Mouse (Mus musculus): ENCODE data around the gene Scimp. TPM values are rescaled to one million over a fixed set of nuclear protein-coding genes. Genes with fewer than 3 reads are reported as not detected.
A peak's percentile ranks its signal among the peaks of the same experiment; 100 is the strongest.

Gene Scimp
- polyA plus RNA-seq (2012; rRNA removed) = 2.6 and 3.5 TPM in 2 replicates

DNA sequence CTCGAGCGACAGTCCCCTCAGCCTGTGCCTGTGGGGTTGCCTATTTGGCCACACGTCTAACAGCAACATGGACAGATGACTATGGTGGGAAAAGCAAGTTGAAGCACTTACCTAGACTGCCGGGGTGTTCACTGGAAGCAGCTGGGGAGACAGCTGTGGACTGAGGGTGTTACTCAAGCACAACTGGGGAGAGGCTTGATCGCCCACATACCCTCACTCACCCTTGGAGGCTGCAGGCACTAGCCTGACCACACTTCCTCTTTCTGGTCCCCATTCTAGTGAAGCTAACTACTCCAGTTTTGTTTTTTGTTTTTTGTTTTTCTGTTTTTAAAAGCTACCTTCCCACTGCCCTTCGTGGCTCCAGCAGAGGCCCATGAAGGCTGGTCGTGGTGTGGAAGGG, at the start of gene Scimp:
Gene Scimp (minus strand): TSS at position 222 of the 400 bp plus-strand sequence.
- no peak for DNase-seq
- no peak for TF ChIP-seq CTCF (IDR thresholded peaks at IDR 0.05; ENCODE audit: insufficient read depth, low read length)
- peak; percentile 17; the same call in 1 of the 2 replicates for TF ChIP-seq POLR2A (IDR thresholded peaks at IDR 0.05; ENCODE audit: borderline replicate concordance, extremely low read depth, low read depth, low read length)
- no peaks in the 10 kb centered on the region for H3K4me1 ChIP-seq (ENCODE audit: control insufficient read depth, insufficient read depth, low read length)
- 66% methylated on average over 7 of the region's 7 CpGs for WGBS
- H3K4me3 ChIP-seq (replicated peaks; ENCODE audit: extremely low read depth, low read depth, low read length) = peak within 1 kb of the TSS; percentile 2

DNA sequence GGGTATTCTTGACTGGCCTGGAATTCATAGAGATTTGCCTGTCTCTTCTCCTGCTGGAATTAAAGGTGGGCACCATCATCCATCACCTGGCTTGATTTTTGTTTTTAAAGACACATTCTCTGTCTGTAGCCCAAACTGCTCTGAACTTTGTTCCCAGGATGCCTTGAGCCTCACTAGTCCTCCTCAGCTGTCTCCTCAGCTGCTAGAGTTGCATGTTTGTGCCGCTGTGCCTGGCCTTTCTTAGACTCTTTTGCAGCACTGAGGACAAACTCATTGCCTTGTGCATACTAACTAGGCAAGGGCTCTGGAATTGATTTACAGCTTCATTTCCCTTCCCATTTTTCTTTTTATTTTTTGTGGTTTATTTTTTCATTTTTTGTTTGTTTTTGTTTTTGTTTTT, 48.0 kb upstream of the Scimp start:
- no peak overlapping the region for H3K4me3 ChIP-seq (replicated peaks; ENCODE audit: extremely low read depth, low read depth, low read length)
- 93% methylated on average over 1 of the region's 1 CpGs for WGBS
- DNase-seq = no peak
- peaks cover 2% of the 10 kb centered on the region; the same call in 1 of the 2 replicates for H3K4me1 ChIP-seq (ENCODE audit: control insufficient read depth, insufficient read depth, low read length)
- no peak for TF ChIP-seq POLR2A (IDR thresholded peaks at IDR 0.05; ENCODE audit: borderline replicate concordance, extremely low read depth, low read depth, low read length)
- TF ChIP-seq CTCF (IDR thresholded peaks at IDR 0.05; ENCODE audit: insufficient read depth, low read length) = no peak

DNA sequence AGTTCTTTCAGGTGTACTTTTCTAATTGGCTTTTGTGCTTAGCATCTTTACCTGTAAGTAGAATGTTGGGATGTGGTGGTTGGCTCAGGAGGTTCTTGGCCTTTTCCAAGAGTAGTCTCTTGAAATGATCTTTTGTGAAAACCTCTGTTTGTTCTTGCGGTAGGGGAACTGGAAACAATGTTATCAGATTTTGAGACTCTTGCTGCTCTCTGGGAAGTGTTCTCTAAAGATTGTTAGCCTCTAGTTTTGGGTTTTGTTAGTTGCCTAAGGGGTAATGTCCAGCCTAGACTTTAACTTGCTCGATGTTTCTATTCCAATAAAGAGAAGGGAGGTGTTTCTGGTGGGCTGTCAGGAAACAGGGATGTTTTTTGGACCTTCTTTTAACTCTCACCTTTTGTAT, 33.6 kb upstream of the Scimp start:
- Histone ChIP-seq H3K4me3 (replicated peaks; ENCODE audit: extremely low read depth, low read depth, low read length) (peak overlapping the region; percentile 17), H3K4me1 (ENCODE audit: control insufficient read depth, insufficient read depth, low read length) (peaks cover 12% of the 10 kb centered on the region)
- DNase-seq = no peak
- WGBS = 19% methylated on average over 2 of the region's 2 CpGs
- no peak for TF ChIP-seq CTCF (IDR thresholded peaks at IDR 0.05; ENCODE audit: insufficient read depth, low read length)
- TF ChIP-seq POLR2A (IDR thresholded peaks at IDR 0.05; ENCODE audit: borderline replicate concordance, extremely low read depth, low read depth, low read length) = no peak

DNA sequence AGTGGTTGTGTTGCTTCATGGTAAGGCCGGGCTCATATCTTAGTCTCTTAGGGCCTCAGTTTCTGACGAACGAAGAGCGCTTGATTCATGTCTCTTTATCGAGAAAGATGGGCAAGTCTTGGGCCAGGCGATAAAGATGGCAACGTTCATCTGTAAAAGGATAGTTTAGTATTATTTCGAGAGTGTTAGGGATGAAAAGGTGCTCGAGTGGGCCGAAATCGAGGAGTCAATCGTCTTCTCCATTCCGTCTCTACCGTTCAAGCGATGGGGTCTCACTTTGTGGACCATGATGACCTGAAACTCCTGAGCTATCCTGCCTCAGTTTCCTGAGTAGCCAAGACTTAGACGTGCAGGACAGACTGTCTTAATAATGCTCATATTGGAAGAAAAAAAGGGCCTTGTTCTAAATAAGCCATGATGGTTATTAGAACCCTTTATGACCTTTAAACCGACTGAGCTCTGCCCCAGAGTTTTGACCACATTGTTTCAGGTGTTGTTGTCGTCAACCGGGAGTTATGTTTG, 33.1 kb upstream of the Scimp start:
- no peak for TF ChIP-seq CTCF (IDR thresholded peaks at IDR 0.05; ENCODE audit: insufficient read depth, low read length)
- no peak for TF ChIP-seq POLR2A (IDR thresholded peaks at IDR 0.05; ENCODE audit: borderline replicate concordance, extremely low read depth, low read depth, low read length)
- peaks cover 12% of the 10 kb centered on the region for H3K4me1 ChIP-seq (ENCODE audit: control insufficient read depth, insufficient read depth, low read length)
- WGBS = 4% methylated on average over 19 of the region's 19 CpGs
- DNase-seq = no peak
- peak overlapping the region; percentile 85 for H3K4me3 ChIP-seq (replicated peaks; ENCODE audit: extremely low read depth, low read depth, low read length)

DNA sequence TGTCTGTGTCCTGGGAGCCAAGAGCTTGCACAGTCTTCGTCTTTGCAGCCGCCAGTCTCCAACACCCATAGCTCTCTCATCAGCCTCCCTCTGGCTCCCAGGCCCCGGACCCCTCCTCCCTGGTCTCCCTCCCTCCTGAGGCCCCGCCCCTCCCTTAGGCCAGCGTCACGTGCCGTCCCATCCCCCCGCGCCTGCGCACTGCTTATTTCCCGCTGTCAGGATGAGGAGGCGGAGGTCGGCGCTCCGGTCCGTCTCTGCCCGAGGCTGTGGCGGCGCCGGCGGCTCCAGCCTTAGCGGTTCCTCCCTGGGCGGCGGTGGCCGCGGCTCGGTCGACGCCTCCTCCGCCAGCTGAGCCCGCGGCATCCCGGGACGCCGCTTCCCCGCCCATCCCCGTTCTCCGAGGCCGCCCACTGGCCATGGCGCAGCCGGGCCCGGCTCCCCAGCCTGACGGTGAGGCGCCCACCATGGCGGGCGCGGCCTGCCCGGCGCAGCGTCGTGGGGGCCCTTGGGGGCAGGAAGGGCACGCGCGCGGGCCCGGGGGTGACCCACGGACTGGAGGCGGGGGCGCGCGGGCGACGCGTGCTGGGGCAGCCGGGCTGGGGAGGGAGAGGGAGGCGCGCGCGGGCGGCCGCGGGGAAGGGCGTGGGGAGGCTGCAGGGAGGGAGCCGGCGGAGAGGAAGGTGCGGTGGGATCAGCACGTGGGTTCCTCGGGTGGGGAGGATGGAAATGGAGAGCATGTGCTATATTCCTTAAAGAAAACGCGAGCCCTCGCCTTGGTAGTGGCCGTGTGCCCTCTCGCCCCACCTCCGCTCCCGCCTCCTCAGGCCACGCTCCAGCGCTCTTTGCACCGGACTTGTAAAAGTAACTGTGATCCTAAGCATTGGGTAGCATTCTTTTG, 32.4 kb upstream of the Scimp start, which contains the start of gene Rabep1:
Gene Rabep1 (plus strand): TSS at position 220 of the 898 bp plus-strand sequence.
- peak; percentile 92 for DNase-seq
- Histone ChIP-seq H3K4me3 (replicated peaks; ENCODE audit: extremely low read depth, low read depth, low read length) (peak within 1 kb of the TSS; percentile 85), H3K4me1 (ENCODE audit: control insufficient read depth, insufficient read depth, low read length) (peaks cover 12% of the 10 kb centered on the region)
- under 1% methylated on average over 85 of the region's 88 CpGs for WGBS
- TF ChIP-seq POLR2A (IDR thresholded peaks at IDR 0.05; ENCODE audit: borderline replicate concordance, extremely low read depth, low read depth, low read length) (peak; percentile 88; the same call in 1 of the 2 replicates), CTCF (IDR thresholded peaks at IDR 0.05; ENCODE audit: insufficient read depth, low read length) (no peak)

DNA sequence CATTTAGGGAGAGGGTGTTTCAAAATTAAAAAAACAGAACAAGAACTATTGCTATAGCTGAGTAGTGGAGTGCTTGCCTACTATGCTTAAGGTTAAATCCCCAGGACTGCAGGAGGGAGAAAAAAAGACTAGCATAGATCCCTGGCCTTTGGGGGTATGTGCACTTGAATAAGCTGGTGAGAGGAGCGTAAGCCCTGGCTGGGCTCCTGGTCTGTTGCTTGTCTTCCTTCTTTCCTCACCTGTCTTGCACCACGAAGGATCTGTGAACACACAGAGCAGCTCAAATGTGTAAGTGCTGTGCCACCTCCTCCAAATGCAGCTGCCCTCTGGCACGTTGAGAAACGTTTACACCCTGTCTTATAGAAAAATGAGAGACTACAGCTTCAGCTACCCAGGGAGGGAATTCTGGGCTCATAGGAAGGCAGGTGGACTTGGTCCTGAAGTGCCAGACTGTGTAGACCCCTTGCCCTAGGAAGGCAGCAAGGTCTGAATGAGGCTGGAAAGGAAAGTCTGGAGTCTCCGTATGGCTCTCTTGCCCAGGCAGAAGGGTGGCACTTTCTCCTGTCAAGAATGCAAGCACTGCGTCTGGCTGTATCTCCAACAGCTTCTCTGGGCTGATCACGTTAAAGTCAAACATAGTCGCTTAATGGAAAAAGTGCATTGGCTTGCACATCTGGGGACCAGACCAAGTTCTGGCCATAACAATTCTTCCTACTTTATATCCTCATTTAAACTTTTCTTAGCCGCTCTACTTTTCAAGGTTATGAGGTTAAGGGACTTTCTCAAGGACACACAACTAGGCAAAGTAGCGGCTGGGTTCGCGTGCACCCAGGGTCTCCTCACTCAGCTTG, 31.5 kb upstream of the Scimp start:
- no peak for DNase-seq
- Histone ChIP-seq H3K4me3 (replicated peaks; ENCODE audit: extremely low read depth, low read depth, low read length) (peak overlapping the region; percentile 63), H3K4me1 (ENCODE audit: control insufficient read depth, insufficient read depth, low read length) (peaks cover 12% of the 10 kb centered on the region)
- WGBS = 23% methylated on average over 12 of the region's 12 CpGs
- TF ChIP-seq POLR2A (IDR thresholded peaks at IDR 0.05; ENCODE audit: borderline replicate concordance, extremely low read depth, low read depth, low read length) (no peak), CTCF (IDR thresholded peaks at IDR 0.05; ENCODE audit: insufficient read depth, low read length) (no peak)

DNA sequence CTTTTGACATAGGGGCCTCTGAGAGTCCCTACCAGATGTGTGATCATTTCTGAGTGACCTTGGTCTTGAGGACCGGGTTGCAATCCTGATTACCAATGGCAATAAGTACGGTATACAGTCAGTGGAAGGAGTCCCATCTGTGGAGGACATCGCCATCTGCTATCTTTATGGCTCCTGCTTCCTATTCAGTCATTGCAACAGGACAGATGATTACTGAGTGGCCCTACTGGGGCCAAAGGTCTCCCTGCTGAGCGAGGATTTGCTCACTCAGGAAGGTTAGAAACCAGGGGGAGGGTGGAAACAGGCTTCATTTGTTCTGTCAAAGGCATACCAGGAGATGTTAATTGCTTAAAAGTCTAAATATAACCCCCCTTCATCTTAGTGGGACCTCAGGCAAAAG, 30.6 kb upstream of the Scimp start:
- no peak overlapping the region for H3K4me3 ChIP-seq (replicated peaks; ENCODE audit: extremely low read depth, low read depth, low read length)
- WGBS = 73% methylated on average over 4 of the region's 4 CpGs
- no peak for TF ChIP-seq CTCF (IDR thresholded peaks at IDR 0.05; ENCODE audit: insufficient read depth, low read length)
- TF ChIP-seq POLR2A (IDR thresholded peaks at IDR 0.05; ENCODE audit: borderline replicate concordance, extremely low read depth, low read depth, low read length) = no peak
- H3K4me1 ChIP-seq (ENCODE audit: control insufficient read depth, insufficient read depth, low read length) = peaks cover 12% of the 10 kb centered on the region
- DNase-seq = no peak

DNA sequence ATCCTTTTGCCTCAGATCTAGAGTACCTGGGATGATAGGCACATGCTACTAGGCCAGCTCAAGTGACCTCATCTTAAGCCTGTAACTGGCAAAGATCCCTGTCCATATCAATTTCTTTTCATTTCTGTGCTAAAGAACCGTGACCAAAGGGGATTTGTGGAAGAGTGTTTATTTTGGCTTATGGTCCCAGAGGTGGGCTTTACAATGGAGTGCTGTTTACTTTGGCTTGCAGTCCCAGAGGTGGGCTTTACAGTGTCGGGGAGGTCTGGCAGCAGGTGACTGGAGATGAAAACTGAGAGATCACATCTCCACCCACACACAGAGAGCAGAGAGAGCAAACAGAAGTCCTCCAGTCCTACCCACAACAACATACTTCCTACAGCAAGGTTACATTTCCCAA, 26.2 kb upstream of the Scimp start:
- no peak overlapping the region for H3K4me3 ChIP-seq (replicated peaks; ENCODE audit: extremely low read depth, low read depth, low read length)
- no peak for DNase-seq
- no peaks in the 10 kb centered on the region for H3K4me1 ChIP-seq (ENCODE audit: control insufficient read depth, insufficient read depth, low read length)
- TF ChIP-seq CTCF (IDR thresholded peaks at IDR 0.05; ENCODE audit: insufficient read depth, low read length) (no peak), POLR2A (IDR thresholded peaks at IDR 0.05; ENCODE audit: borderline replicate concordance, extremely low read depth, low read depth, low read length) (no peak)
- 28% methylated on average over 2 of the region's 2 CpGs for WGBS

DNA sequence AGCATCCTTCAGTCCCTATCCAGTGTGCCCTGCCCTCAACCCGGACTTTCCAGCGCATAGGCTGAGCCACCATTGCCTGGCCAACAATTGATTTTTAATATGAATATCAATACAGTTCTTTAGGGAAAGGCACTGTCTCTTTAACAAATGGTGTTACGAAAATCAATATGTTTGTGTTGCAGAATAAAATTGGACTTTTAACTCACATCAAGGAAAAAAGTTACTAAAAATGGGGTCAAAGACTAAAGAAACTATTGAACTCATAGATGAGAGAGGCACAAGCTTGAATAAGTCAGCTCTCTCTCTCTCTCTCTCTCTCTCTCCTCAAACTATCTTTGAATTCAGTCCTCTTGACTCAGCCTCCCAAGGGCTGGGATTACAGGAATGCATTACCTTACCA, 24.6 kb upstream of the Scimp start:
- WGBS = 94% methylated on average over 3 of the region's 3 CpGs
- Histone ChIP-seq H3K4me1 (ENCODE audit: control insufficient read depth, insufficient read depth, low read length) (no peaks in the 10 kb centered on the region), H3K4me3 (replicated peaks; ENCODE audit: extremely low read depth, low read depth, low read length) (no peak overlapping the region)
- TF ChIP-seq CTCF (IDR thresholded peaks at IDR 0.05; ENCODE audit: insufficient read depth, low read length) (no peak), POLR2A (IDR thresholded peaks at IDR 0.05; ENCODE audit: borderline replicate concordance, extremely low read depth, low read depth, low read length) (no peak)
- no peak for DNase-seq

Data from lung, adult 2 months (tissue).